Mouse (Mus musculus) adrenal gland, postnatal 14 days (tissue): ENCODE measurements at regions not wholly inside any gene's neighbourhood (a gene's known extent, or its start where the extent isn't known, plus 50 kb on each side); places are given as distances from the start of the nearest gene placed in this dataset.

Experiments used
- DNase-seq: peaks from one replicate; pipeline ENCODE4 v3.0.0; 2021; ENCODE audit warnings: mixed read lengths

- DNase-seq = no peak
Measured at GRCm38 (mm10) chr3:52859848-52860247, 157.2 kb downstream of the Cog6 start.

- DNase-seq = peak; percentile 31
Measured at GRCm38 (mm10) chr3:52859266-52859825, 157.7 kb downstream of the Cog6 start.

- no peak for DNase-seq
Measured at GRCm38 (mm10) chr3:52858259-52858658, 158.8 kb downstream of the Cog6 start.

GRCm38 (mm10) chr3:52857076-52857475 lies 160.0 kb downstream of the Cog6 start:
- DNase-seq = no peak

- no peak for DNase-seq
Measured at GRCm38 (mm10) chr3:52854560-52854959, 162.5 kb downstream of the Cog6 start.

- peak; percentile 29 for DNase-seq
Measured at GRCm38 (mm10) chr3:52853126-52853525, 163.9 kb downstream of the Cog6 start.

- no peak for DNase-seq
Measured at GRCm38 (mm10) chr3:52845166-52845565, 171.9 kb downstream of the Cog6 start.

GRCm38 (mm10) chr3:52843998-52844397 lies 173.0 kb downstream of the Cog6 start:
- DNase-seq = peak; percentile 94

GRCm38 (mm10) chr3:52842866-52843425 lies 174.1 kb downstream of the Cog6 start:
- no peak for DNase-seq

GRCm38 (mm10) chr3:52840160-52840953 lies 176.7 kb downstream of the Cog6 start:
- no peak for DNase-seq

- DNase-seq = no peak
Measured at GRCm38 (mm10) chr3:52838020-52838419, 179.0 kb downstream of the Cog6 start.

GRCm38 (mm10) chr3:52837527-52837926 lies 179.5 kb downstream of the Cog6 start:
- no peak for DNase-seq

- no peak for DNase-seq
Measured at GRCm38 (mm10) chr3:52836780-52837179, 180.3 kb downstream of the Cog6 start.

GRCm38 (mm10) chr3:52832421-52832820 lies 184.6 kb downstream of the Cog6 start:
- DNase-seq = no peak

- no peak for DNase-seq
Measured at GRCm38 (mm10) chr3:52831986-52832385, 185.1 kb downstream of the Cog6 start.

GRCm38 (mm10) chr3:52830101-52830500 lies 186.9 kb downstream of the Cog6 start:
- no peak for DNase-seq

GRCm38 (mm10) chr3:52829069-52829468 lies 188.0 kb downstream of the Cog6 start:
- no peak for DNase-seq

GRCm38 (mm10) chr3:52828473-52828872 lies 188.6 kb downstream of the Cog6 start:
- DNase-seq = no peak

- no peak for DNase-seq
Measured at GRCm38 (mm10) chr3:52822848-52823247, 194.2 kb downstream of the Cog6 start.

GRCm38 (mm10) chr3:52821450-52821849 lies 195.6 kb downstream of the Cog6 start:
- no peak for DNase-seq

GRCm38 (mm10) chr3:52818401-52818800 lies 198.6 kb downstream of the Cog6 start:
- DNase-seq = no peak

- peak; percentile 37 for DNase-seq
Measured at GRCm38 (mm10) chr3:52817416-52817815, 199.6 kb downstream of the Cog6 start.

- no peak for DNase-seq
Measured at GRCm38 (mm10) chr3:52815497-52815896, 201.5 kb downstream of the Cog6 start.

- no peak for DNase-seq
Measured at GRCm38 (mm10) chr3:52802324-52802723, 214.7 kb downstream of the Cog6 start.
